In genomic region chr9:65844421-65845165, GRCm38 (mm10) we compare ENCODE assay signal across 9 mouse cellular contexts. TPM values are rescaled to one million over a fixed set of nuclear protein-coding genes. Genes with fewer than 3 reads are reported as not detected.
DNase-seq lines count a peak whose midpoint lies in the region; ATAC-seq and TF ChIP-seq lines count a peak whose summit lies in the region.
"Had no signal": no experiment of that assay in that cellular context is flagged by ENCODE, and none has a peak within 500 bp of the region (broad histone marks: within the 10 kb centered on the region; RNA-seq: fewer than 3 reads in every experiment).

No protein-coding gene starts in this region.

- H3K36me3 ChIP-seq in spleen, adult 2 months (ENCODE audit: control insufficient read depth, insufficient read depth, low read length), result peaks cover 4% of the 10 kb centered on the region
- no peaks in the 10 kb centered on the region for H3K36me3 ChIP-seq in stomach, embryonic 16.5 days (ENCODE audit: control insufficient read depth, insufficient read depth, low read length)

- H3K4me3 ChIP-seq in spleen, adult 2 months (ENCODE audit: extremely low read depth, insufficient read depth, insufficient read length), result no peak overlapping the region
- no peak overlapping the region for H3K4me3 ChIP-seq in stomach, embryonic 16.5 days (replicated peaks; ENCODE audit: low read length)
- H3K4me3 ChIP-seq: limb, embryonic 15.5 days had no signal

- peak; percentile 95 for DNase-seq in heart, adult 11 months
- DNase-seq in heart, adult 8-10 months (ENCODE audit: low spot score), result no peak
- no peak for DNase-seq in spleen, adult 2 months (ENCODE audit: low read depth in 1 of 2, low spot score in 2 of 2)
- no peak for DNase-seq in spleen, postnatal 10 days (ENCODE audit: low spot score in 2 of 2)
- DNase-seq in lung, adult 18-20 months, result peak; percentile 40 to 60
- DNase-seq in gastrocnemius, postnatal 36 days, result no peak
- no peak for DNase-seq in T-cell, adult 2 months (ENCODE audit: low spot score)

- no peak overlapping the region for H3K9ac ChIP-seq in stomach, embryonic 16.5 days (ENCODE audit: low read length)
- H3K9ac ChIP-seq: limb, embryonic 15.5 days had no signal

- no peak overlapping the region for H3K4me2 ChIP-seq in stomach, embryonic 16.5 days (ENCODE audit: low read depth, low read length)
- H3K4me2 ChIP-seq: limb, embryonic 15.5 days had no signal

- peak overlapping the region; percentile 16; the same call in 1 of the 2 replicates for H3K27ac ChIP-seq in spleen, adult 2 months (ENCODE audit: insufficient read depth, low read length)
- peak overlapping the region; percentile 19; the same call in 1 of the 2 replicates for H3K27ac ChIP-seq in stomach, embryonic 16.5 days (ENCODE audit: low read length)
- H3K27ac ChIP-seq: limb, embryonic 15.5 days had no signal

- H3K9me3 ChIP-seq in stomach, embryonic 16.5 days (replicated peaks; ENCODE audit: control insufficient read depth, low read length), result no peaks in the 10 kb centered on the region
- H3K9me3 ChIP-seq: limb, embryonic 15.5 days had no signal

- intact Hi-C loops in gastrocnemius, postnatal 36 days (cut with DNase I), result loop anchor here (5.0 kb wide), 1 partner anchor 242 kb away; no protein-coding TSS in a partner anchor

- TF ChIP-seq CTCF in spleen, adult 2 months (IDR thresholded peaks at IDR 0.05; ENCODE audit: extremely low read depth, insufficient read depth, insufficient read length, insufficient replicate concordance), result no peak

- ATAC-seq in stomach, embryonic 16.5 days (ENCODE audit: insufficient read depth, low FRiP score), result no peak

- TF ChIP-seq POLR2A in spleen, adult 2 months (IDR thresholded peaks at IDR 0.05; ENCODE audit: low read depth, low read length), result no peak

- H3K27me3 ChIP-seq in spleen, adult 2 months (ENCODE audit: control insufficient read depth, insufficient read depth, low read length), result no peaks in the 10 kb centered on the region
- no peaks in the 10 kb centered on the region for H3K27me3 ChIP-seq in stomach, embryonic 16.5 days (ENCODE audit: control insufficient read depth, insufficient read depth, low read length)
- H3K27me3 ChIP-seq: limb, embryonic 15.5 days had no signal

- WGBS in spleen, adult 2 months, result 58% methylated on average over 7 of the region's 7 CpGs
- WGBS in stomach, embryonic 16.5 days, result 75% methylated on average over 7 of the region's 7 CpGs

- no peaks in the 10 kb centered on the region for H3K4me1 ChIP-seq in spleen, adult 2 months (ENCODE audit: control insufficient read depth, insufficient read depth, insufficient read length)
- 0 out of 2 replicates have a peak, but pooled peaks cover 7% of the 10 kb centered on the region for H3K4me1 ChIP-seq in stomach, embryonic 16.5 days (ENCODE audit: control insufficient read depth, insufficient read depth, low read length)

RNA-seq across cellular contexts. Expression of gene Zfp609, which starts 17.2 kb away (rescaled TPM):
- total RNA-seq in heart, adult 8-10 months (2022), result 10 to 100 TPM; 21.6 to 25.1 (median 22.2) TPM
- polyA plus RNA-seq in spleen, adult 2 months (2012; rRNA removed), result 3.5 and 3.8 TPM in 2 replicates
- 3.8 and 5.0 TPM in 2 replicates for polyA plus RNA-seq in stomach, embryonic 16.5 days (2015; fragmentation: Nextera tagmentation; extraction: Ambion mirVana)
- total RNA-seq in gastrocnemius, postnatal 36 days (2021), result 10 to 100 TPM; 16.3 to 17.8 TPM

RNA-seq across cellular contexts. Expression of gene Pclaf, which starts 45.4 kb away (rescaled TPM):
- under 1 TPM in 3 of 4 experiments, not detected in 1; 0.35 to 0.56 (median 0.52) TPM for total RNA-seq in heart, adult 8-10 months (2022)
- polyA plus RNA-seq in spleen, adult 2 months (2012; rRNA removed), result 2.4 and 4.8 TPM in 2 replicates
- 119 and 131 TPM in 2 replicates for polyA plus RNA-seq in stomach, embryonic 16.5 days (2015; fragmentation: Nextera tagmentation; extraction: Ambion mirVana)
- total RNA-seq in gastrocnemius, postnatal 36 days (2021), result under 1 TPM; 0.44 to 0.79 TPM

Comparison
In these comparisons a context has a peak if more than half of its experiments do, and no peak if none do; other contexts are left out.
1. DNase-seq: peak in heart, adult 11 months (single experiment) and lung, adult 18-20 months (2 of 2); none in heart, adult 8-10 months (single experiment), spleen, adult 2 months (0 of 2), spleen, postnatal 10 days (0 of 2), gastrocnemius, postnatal 36 days (0 of 2) and T-cell, adult 2 months (single experiment).